Mouse (Mus musculus): ENCODE measurements around the gene Rin1.

DNA sequence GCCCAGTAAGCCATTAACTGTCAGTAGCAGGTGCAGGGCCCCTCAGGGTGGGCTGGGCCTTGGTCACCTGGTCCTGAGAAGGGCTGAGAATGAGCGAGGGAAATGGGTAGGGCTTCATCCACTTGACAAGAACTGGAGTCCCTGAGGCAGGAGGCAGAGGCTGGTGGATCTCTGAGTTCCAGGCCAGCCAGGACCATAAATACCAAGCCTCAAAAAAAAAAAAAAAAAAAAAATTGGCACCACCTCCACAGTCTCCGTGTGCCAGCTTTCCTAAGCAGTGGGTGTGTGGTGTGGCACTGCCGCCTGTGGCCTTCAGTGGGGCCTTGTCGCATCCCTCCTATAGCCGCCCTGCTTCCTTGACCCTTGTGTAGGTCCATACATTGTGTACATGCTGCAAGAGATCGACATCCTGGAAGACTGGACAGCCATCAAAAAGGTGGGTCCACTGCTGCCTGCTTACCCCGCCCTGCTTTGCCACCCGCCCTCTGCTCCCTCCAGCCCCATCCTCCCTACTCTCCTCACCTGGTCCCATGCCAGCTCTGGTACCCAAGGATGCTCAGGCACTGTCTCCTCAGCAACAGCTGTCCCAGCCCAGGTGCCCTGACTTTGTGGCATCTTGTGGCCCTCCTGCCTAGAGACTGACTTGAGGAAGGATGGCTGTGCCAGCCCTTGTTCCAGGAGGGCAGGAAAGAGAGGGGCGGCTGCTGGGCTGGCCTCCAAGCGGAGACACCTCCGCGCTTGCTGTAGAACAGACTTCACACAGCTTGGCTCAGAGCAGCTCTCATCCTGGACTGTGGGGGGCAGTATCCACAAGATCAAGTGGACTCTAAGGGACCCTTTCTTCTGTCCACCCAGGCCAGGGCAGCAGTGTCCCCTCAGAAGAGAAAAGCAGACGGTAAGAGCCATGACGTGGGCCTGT lies 1.9 kb upstream of the Rin1 start:
- TF ChIP-seq CTCF (IDR thresholded peaks at IDR 0.05; ENCODE audit: insufficient read depth, low read length) (no peak), POLR2A (IDR thresholded peaks at IDR 0.05; ENCODE audit: borderline replicate concordance, extremely low read depth, low read depth, low read length) (no peak)

Measured in lung, adult 2 months (tissue).